Mouse (Mus musculus) spleen, postnatal 10 days (tissue): ENCODE data around the gene Ints11.

Source experiments
- DNase-seq, 2 experiments: peaks; one replicate each; pipeline ENCODE4 v3.0.0; 2021 to 2022; ENCODE audit warnings: low spot score in 2 of 2

Ints11 gene

DNA sequence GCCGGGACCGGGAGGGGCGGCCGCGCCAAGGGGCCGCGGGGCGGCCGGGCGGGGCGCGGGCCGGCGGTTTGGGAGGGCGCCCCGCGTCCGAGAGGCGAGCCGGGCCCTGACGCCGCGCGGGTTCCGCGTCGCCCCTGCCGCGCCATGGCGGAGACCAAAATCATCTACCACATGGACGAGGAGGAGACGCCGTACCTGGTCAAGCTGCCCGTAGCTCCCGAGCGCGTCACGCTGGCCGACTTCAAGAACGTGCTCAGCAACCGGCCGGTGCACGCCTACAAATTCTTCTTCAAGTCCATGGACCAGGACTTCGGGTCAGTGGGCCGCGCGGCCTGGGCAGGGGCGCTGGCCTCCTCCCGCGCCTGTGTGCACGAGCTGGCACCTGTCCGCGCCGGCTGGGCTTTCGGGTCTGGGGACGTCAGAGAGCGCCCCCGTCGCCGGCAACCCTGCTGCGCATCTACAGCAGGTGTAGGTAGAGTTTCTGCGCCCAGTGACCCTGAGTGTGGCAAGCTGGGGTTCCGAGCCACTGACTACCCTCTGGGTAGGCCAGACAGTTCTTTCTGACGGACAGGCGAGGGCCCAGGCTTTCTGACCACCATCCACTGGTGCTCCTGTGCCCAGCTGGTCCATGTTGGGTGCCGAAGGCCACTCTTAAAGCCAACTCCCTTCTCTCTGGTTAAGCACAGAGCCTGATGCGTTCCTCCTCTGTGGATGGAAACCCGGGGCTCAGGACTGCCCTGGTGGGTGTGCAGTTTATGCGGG, 21.6 kb upstream of the Ints11 start:
- DNase-seq, result peak in 1 of 2 experiments; percentile 63

DNA sequence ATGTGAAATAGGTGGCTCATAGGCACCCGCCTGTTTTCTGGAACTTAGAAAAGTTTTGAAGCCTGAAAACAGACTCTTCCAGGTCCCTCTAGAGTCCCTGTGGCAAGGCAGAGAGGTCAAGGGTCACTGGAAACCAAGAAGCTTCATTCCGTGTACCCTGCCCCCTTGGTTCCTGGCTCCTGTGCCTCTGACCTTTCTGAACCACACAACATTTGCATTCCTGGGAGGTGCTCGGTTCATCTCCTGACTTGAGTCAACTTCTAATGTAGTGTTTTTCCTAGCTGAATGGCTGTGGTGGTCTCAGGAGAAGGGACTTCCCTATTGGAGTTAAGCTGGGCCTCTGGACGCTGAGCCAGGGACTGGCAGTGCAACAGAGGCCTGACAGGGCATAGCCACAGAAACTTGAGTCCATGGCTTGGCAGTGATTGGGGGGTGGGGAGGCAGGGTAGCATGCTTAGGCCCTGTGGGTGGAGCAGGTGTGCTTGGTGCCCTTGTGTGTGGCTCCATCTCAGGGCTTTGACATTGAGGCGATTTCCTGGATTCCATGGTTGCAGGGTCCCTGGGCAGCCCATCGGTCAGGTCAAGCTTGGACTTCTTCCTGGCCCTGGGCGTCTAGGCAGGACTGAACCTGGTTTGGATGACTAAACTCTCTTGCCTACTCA, 20.8 kb upstream of the Ints11 start:
- peak in 1 of 2 experiments; percentile 26 for DNase-seq

DNA sequence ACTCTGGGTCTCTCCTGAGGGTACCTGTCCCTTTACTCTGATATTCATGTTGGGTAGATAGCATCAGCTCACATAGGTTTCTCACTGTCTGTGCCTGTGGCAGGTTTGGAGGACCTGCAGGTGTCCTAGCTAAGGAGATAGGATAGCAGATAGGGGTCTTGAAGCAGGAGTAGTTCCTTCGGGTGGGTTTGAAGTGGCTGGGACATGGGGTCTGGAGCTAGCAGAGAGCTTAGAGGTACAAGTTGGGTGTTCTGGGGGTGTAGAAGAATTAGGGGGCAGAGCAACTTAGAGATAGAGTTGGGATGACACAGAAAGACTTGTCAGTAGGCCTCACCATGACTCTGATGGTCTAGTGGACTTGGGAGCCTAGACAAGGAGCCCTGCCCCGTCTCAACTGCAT, 20.0 kb upstream of the Ints11 start:
- DNase-seq, result no peak

DNA sequence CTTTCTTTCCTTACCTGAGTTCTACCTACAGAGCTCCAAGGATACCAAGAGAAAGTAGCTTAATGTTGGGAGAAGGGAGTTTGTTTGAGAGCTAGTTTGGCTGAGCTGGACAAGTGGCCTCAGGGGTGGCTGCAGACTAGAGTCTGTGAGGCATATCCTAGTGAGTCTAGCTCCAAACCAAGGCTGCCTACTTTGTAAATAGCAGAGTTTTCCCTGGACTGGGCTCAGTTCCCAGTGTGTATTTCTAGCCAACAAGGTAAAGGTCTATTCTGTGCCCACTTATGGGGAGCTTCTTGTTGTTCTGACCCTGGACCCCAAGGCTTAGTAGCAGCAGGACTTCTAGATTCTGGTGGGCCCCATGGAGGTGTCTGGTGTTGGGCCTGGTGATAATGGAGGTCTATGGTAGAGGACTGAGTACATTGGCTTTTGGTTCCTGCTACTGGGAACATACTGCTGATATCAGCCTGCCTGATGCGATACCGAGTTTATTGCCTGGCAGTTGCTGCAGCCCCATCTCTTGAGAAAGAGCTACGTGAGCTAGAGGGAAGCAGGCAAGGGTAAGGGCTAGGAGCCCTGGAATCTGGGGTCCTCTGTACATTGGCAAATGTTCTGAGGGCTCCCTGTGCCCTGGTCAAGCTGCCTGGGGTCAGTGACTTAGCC, 19.4 kb upstream of the Ints11 start:
- no peak for DNase-seq

DNA sequence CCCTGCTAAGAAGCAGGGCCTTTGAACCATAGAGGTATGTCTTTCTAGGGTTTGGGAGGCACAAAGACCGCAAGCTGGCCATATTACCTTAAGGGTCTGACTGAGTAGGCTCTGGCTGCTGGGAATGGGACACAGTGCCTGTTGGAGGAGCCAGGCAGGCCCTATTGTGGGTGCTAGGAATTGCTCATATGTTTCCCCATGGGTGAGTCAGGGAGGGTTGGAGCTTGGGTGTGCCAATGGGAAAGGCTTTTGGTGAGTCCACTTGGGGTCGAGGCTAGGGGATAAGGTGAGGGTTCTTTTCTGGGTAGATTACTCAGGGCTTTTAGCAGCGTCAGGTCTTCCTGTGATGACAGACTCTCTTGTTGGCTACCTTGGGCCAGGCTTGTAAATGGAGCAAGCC, 18.0 kb upstream of the Ints11 start:
- DNase-seq, result no peak

DNA sequence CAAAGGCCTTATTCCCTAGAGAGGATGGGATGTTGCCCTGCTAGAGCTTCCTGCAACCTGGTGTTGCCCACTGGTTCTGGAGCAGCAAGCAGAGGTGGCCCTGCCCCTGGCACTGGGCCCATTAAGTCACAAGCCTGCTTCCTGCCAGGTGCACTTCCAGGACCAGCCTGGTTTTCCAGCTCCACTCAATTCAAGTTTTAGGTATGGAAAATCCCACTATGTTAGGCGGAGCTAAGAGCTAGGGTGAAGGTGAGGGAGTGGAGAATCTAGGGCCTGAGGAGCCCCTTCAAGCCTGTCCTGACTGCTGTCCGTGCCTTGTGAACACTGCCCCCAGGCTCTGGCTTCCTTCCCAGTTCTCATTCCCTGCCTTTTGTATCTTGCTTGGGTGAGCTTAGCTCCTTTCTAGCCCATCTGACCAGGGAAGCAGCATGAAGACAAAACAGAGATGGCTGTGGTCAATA, 17.4 kb upstream of the Ints11 start:
- no peak for DNase-seq

DNA sequence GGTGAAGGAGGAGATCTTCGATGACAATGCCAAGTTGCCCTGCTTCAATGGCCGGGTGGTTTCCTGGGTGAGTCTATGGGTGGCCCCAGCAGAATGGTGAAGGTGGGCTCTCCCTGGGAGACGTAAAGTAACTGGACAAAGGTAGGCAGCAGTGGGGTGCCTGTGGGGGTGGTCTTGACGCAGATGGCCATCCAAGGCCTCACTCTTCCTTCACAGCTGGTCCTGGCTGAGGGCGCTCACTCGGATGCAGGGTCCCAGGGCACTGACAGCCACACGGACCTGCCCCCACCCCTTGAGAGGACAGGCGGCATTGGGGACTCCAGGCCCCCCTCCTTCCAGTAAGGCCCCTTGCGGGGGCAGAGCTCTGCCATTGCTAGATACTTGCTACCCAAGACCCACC, 15.9 kb upstream of the Ints11 start:
- no peak for DNase-seq

DNA sequence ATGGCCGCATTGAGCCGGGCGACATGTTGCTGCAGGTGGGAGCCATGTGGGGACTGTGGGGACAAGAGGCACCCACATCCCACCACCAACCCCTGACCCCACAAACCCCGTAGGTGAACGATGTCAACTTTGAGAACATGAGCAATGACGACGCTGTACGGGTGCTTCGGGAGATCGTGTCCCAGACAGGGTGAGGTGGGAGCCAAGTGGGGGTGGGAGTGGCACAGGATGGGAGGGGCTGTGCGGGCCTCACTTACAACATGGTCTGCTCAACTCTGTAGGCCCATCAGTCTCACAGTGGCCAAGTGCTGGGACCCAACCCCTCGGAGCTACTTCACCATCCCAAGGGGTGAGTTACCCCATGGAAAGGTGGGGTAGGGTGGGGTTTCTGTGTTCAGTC, 14.4 kb upstream of the Ints11 start:
- DNase-seq, result no peak

DNA sequence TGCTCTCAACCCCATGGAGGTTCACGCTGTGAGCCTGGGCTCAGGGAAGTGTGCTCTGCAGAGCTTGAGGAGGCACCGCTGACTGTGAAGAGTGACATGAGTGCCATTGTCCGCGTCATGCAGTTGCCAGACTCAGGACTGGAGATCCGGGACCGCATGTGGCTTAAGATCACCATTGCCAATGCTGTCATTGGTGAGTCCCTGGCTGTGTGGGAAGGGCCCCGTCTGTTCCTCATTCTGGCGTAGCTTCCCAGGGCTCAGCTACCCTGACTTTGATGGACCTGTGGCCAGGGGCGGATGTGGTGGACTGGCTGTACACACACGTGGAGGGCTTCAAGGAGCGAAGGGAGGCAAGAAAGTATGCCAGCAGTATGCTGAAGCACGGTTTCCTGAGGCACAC, 13.3 kb upstream of the Ints11 start:
- peak in 1 of 2 experiments; percentile 18 for DNase-seq

DNA sequence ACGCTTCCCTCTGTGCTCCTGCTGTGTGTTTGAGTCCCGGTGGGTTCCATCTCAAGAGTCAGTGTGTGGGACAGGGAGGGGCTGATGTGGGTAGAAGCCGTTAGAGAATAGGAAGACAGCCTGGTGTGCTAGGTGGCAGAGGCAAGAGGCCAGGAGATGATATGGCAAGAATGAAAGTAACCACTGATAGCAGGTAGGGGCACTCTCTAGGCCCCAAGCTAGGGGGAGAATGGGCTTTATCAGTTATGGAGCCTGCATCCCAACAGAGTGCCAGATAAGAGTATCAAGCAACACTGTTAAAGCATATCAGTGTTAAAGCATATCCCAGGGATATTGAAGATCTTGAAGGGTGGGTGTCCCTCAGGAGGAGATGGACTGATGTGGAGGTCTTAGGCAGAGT, 12.5 kb upstream of the Ints11 start:
- DNase-seq, result no peak

DNA sequence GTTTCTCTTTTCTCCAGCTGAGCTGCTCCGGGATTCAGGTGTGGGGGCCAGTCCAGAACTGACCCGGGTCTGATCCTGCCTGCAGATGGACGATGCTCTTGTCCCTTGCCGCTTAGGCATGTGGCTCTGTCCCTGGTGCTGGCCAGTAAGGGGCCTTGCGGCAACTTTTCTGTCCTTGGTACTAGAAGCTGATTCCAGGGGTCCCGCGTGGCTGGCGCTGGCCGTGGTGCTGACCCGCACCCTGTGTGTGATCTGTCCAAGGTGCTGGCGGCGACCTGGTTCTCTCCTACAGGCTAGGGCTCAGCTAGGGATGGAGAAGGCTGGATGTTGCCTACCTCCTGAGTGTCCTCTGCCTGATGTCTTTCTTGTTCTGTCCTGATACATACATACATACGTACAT, 10.0 kb upstream of the Ints11 start:
- peak in 1 of 2 experiments; percentile 58 for DNase-seq

DNA sequence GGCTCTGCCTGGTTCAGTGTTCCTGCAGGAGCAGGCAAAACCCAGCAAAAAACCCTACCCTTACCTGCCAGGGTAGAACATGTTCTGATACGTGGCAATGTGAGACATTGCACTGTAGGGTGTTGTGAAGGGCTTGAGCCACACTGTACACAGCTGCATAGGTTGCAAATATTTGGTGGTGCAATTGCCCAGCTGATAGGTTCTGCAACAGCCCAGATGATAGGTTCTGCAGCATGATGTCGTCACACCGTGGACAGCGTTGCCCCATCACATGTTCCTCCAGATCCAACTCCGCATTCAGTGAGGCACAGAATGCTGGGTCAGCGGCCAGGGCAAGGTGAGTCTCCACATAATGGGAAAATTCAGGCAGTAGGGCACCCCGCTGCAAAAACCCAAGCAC, 7.6 kb upstream of the Ints11 start:
- DNase-seq, result peak in 1 of 2 experiments; percentile 16

DNA sequence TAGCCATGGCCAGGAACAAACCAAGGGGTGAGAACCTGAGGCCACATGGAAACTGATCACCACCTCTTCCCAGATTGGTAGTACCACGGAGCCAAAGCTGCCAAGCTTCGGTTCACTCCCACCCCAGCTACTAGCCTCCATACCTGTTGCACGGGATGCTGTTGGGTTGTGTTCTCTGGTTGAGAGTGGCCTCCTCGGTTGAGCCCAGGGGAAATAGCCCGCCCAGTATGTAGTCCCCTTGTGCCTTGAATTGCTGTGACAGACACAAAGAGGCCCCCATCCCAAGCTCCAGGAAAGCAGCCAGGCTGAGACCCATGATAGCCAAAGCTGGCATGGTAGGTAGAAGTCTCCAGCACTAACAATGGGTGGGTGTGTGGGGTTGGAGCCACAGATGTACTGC, 6.3 kb upstream of the Ints11 start, which contains the start of gene Tas1r3:
Tas1r3 (minus strand) TSS at position 362 of the 400 bp plus-strand sequence.
- DNase-seq, result peak in 1 of 2 experiments; percentile 9

DNA sequence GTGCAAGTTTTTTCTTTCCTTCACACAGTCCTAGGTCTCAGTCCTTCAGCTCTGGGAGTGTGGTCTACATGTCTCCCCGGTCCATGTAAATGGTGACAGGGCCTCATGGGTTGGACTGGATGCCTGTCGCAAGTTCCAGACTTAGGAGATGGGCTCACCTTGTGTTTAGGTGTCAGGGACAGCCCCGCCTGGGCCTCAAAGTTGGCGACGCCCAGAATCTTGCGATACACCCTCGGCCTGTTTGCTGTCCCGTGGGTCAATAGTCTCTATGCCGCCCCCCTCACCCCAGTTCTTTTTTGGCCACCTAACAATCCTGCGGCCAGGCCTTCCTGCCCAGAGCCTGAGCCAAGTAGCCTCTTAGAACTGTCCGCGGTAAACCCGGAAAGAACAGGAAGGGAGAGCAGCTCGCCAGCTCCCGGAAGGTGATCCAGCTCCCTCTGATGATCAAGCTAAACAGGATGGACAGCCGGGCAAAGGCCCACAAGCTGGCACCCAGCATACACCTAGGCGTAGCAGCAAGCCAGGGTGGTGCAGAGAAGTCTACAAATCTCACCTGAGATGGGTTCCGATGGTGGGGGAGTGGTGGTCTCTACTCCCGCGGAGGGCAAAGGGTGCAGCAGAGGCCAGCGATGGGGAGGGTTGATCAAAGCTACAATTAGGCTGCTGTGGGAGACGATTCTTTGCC, 590 bp upstream of the Ints11 start:
- peak in 1 of 2 experiments; percentile 51 for DNase-seq

DNA sequence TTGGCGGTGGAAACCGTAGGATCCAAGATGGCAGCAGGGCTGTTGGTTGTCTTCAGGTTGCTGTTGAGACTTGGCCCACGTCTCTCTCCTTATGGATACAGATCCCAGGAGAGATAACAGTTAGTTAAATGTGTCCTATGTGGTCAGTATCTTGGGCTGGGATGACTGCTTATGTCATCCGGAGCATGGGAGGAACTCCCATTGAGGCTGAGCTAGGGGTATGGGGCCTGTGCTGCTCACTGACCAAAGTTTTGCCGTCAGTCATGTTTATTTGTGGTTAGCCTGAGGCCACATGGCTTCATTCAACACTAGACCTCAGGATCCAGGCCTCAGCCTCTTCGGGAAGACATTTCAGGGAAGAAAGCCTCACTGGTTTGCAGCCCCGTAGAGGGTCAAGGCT, 2.1 kb downstream of the Ints11 start:
- DNase-seq, result peak in 1 of 2 experiments; percentile 10

DNA sequence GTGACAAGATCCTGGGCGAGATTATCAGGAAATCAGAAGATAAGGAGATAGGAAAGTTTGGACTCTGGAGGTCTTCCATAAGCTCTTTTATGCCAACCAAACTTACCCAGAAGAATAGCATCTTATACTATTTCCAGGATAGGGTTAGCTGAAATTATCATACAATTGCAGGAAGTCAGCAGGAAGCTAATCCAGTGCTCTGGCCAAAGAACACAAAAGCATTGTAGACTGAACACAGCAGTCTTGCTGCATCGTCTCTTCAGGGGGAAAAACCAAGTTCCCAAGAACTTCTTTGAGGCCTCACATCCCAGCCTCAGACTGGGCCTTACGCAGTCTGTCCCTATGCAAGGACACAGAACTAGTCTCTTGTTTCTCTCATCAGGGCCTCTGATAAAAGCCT, 14.2 kb downstream of the Ints11 start:
- no peak for DNase-seq

DNA sequence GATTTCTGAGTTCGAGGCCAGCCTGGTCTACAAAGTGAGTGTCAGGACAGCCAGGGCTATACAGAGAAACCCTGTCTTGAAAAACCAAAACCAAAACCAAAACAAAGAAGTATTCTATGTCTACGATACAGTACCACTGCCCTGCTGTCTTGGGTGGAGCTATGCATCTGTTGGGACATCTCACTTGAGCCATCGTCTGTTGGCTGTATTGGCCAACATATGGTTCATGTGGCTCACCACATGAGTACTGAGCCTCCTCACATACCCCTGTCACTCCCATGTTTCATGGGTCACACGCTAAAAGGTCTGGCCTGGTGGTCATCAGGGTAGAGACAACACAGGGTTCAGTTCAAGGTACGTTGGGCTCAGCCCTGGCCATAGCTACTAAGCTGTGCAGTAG, 17.0 kb downstream of the Ints11 start:
- peak in 1 of 2 experiments; percentile 10 for DNase-seq

DNA sequence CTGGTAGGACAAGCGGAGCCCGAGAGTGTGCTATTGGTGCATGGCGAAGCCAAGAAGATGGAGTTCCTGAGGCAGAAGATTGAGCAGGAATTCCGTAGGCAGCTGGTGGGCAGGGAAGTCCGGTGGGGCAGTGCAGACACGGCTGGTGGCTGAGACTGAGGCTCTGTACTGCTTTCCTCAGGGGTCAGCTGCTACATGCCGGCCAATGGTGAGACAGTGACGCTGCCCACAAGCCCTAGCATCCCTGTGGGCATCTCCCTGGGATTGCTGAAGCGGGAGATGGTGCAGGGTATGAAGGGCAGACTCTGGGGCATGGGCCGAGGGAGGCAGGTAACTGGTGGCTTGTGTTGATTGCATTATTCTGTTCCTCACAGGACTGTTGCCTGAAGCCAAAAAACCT, 18.3 kb downstream of the Ints11 start:
- peak in 1 of 2 experiments; percentile 10 for DNase-seq

DNA sequence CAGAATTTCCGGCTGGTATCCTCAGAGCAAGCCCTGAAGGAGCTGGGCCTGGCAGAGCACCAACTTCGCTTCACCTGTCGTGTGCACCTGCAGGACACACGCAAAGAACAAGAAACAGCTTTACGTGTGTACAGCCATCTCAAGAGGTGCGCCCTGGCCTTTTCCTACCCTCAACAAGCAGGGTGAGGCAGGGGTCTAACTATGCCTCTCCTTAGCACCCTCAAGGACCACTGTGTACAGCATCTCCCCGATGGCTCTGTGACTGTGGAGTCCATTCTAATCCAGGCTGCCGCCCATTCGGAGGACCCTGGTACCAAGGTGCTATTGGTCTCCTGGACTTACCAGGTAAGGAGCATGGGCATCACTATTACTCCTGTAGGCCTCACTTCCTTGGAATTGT, 18.8 kb downstream of the Ints11 start:
- peak in 1 of 2 experiments; percentile 12 for DNase-seq

DNA sequence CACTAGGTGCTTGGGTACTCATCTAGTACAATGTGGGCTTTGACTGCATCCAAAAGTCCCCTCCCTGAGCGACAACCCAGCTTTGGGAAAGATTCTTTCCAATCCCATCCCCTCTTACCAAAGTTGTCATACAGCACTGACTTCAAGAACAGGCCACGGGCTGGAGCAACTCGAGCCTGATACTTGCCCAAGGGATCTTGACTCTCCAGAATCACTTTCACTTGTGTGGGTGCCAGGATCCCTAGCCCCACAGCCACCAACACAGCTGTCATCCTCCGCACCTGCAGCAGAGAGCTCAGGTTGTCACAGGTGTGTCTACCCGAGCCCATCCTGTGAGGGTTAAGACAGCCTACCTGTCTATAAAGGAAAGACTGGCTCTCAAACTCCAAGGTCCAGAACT, 20.0 kb downstream of the Ints11 start:
- DNase-seq, result peak in 1 of 2 experiments; percentile 11

DNA sequence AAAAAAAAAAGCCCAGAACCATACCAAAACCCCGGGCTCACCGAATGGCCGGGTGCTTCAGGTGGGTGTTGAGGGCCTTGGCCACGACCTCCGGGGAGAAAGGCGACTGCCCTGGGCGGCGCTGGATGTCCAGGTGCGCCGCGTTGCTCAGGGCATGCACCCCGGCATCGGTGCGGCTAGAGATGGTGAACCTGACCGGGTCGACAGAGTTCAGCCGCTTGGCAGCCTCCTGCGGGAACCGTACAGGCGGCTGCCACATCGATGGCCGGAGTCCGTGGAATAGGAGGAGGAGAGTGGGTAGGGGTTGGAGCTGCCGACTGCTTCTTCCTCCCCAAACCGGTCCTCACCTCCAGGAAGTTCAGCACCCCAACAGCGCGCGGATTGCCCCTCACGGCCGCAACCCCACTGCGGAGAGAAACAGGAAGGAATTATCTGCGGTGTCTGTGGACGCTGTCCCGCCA, 21.7 kb downstream of the Ints11 start:
- DNase-seq, result peak in 1 of 2 experiments; percentile 48

DNA sequence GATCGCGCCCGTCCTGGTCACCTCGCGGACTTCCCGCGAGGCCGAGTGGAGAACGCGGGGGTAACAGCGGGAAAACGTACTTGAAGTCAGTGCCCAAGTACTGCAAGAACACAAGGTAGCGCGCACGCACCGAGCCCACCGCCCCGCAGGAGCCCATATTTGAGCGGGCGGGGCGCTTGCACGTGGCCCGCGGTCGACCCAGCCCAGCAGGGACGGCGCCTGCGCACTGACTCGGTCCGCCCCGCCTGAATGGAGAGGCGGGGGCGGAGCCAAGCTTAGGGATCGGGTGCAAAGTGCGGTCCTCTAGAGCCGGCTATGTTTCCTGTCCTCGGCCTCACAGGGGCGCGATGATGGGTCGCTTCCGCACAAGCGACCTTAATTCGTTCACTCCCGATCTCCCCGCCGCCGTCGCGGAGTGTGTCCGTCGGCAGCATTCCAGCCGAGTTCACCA, 22.2 kb downstream of the Ints11 start, which contains the start of the genes Pusl1 and Acap3:
Pusl1 (minus strand) TSS at position 231 of the 451 bp plus-strand sequence.
Acap3 (plus strand) TSS at position 272 of the 451 bp plus-strand sequence.
- DNase-seq, result peak; percentile 97 to 99
